Mouse (Mus musculus) thymus, adult 2 months (tissue): ENCODE measurements around the gene Gcnt7.

Experiments used
- CTCF ChIP-seq: fragments of 200-500 bp; IDR thresholded peaks from 2 replicates; pipeline ENCODE4 v1.5.1; 2012; ENCODE audit warnings: mild to moderate bottlenecking, control low read depth, low read length, moderate library complexity, borderline replicate concordance; ENCODE audit not compliant: control insufficient read depth, poor library complexity, insufficient read depth; ENCODE audit errors: extremely low read depth
- POLR2A ChIP-seq: fragments of 200-500 bp; IDR thresholded peaks from 2 replicates; pipeline ENCODE4 v1.6.1; 2012; ENCODE audit warnings: mild to moderate bottlenecking, low read length, control low read depth, moderate library complexity; ENCODE audit not compliant: control insufficient read depth, poor library complexity, insufficient read depth; ENCODE audit errors: extremely low read depth

DNA sequence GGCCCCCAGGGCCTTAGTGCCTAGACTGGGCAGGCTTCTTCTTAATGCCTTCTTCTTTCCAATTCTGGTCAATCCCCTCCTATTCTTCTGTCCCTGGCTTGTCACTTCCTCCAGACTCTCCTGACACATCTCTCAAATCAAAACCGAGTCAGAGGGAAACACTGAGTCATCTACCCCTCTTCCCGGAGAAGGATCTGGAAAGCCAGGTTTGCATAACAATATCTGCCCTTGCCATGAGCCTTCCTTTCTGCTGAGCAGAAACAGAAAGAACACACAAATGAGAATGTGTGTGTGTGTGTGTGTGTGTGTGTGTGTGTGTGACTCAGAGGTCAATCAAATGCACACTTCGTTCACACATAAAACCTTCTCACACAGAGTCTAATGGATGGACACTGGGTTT is 40.4 kb upstream of the Gcnt7 start:
- TF ChIP-seq POLR2A = no peak
- TF ChIP-seq CTCF = no peak
